Mouse (Mus musculus) left cerebral cortex, postnatal 14 days (tissue): ENCODE data around the gene Enc1. TPM values are rescaled to one million over a fixed set of nuclear protein-coding genes. Genes with fewer than 3 reads are reported as not detected.
"Not testable (repeated sequence)": the region's sequence is repeated elsewhere in the genome, so short reads cannot be mapped to it uniquely, and the experiment has no call there.

ENCODE experiments used
- DNase-seq, 2 experiments: peaks; one replicate each; pipeline ENCODE4 v3.0.0; 2021 to 2022; ENCODE audit warnings: low spot score in 2 of 2, mixed read lengths in 1 of 2
- intact Hi-C: fragments of 180-260 bp; cut with DNase I; formaldehyde crosslinking; loops from one replicate; pipeline ENCODE4 v1.15.1; 2025
- total RNA-seq, 2 experiments: library from RNA; stranded (reverse); gene quantifications; 2 replicates each; pipeline ENCODE4 v1.2.3; 2021

Enc1 gene
- total RNA-seq, 2 experiments from 2014 or later, result 482 to 522 TPM

- intact Hi-C loops, result loop anchor here (10.0 kb wide), 1 partner anchor 299 kb away; no protein-coding TSS in a partner anchor
- no peak for DNase-seq
These were observed 5.3 kb downstream of the Enc1 start for GRCm38 (mm10) chr13:97246217-97246616.

- no peak for DNase-seq
- intact Hi-C loops, result loop anchor here (10.0 kb wide), 1 partner anchor 297 kb away; no protein-coding TSS in a partner anchor
These were observed 6.8 kb downstream of the Enc1 start for GRCm38 (mm10) chr13:97247754-97248153.

- intact Hi-C loops, result loop anchor here (10.0 kb wide), 1 partner anchor 296 kb away; no protein-coding TSS in a partner anchor
- no peak for DNase-seq
These were observed 8.2 kb downstream of the Enc1 start for GRCm38 (mm10) chr13:97249051-97249461.

- intact Hi-C loops, result loop anchor here (5.0 to 10.0 kb wide), 2 partner anchors 143 to 295 kb away; no protein-coding TSS in a partner anchor
- DNase-seq, result no peak
These were observed 8.7 kb downstream of the Enc1 start for GRCm38 (mm10) chr13:97249507-97250078.

- no peak for DNase-seq
- intact Hi-C loops, result loop anchor here (5.0 kb wide), 1 partner anchor 142 kb away; no protein-coding TSS in a partner anchor
These were observed 9.2 kb downstream of the Enc1 start for GRCm38 (mm10) chr13:97250148-97250547.

- DNase-seq, result no peak
- intact Hi-C loops, result loop anchor here (5.0 kb wide), 1 partner anchor 142 kb away; no protein-coding TSS in a partner anchor
These were observed 9.9 kb downstream of the Enc1 start for GRCm38 (mm10) chr13:97250551-97251380.

- intact Hi-C loops, result loop anchor here (5.0 kb wide), 1 partner anchor 141 kb away; no protein-coding TSS in a partner anchor
- no peak for DNase-seq
These were observed 10.8 kb downstream of the Enc1 start for GRCm38 (mm10) chr13:97251736-97252135.

GRCm38 (mm10) chr13:97252469-97252868 is 11.6 kb downstream of the Enc1 start:
- intact Hi-C loops, result loop anchor here (5.0 kb wide), 1 partner anchor 140 kb away; no protein-coding TSS in a partner anchor
- no peak for DNase-seq

- intact Hi-C loops, result loop anchor here (5.0 kb wide), 1 partner anchor 139 kb away; no protein-coding TSS in a partner anchor
- no peak for DNase-seq
These were observed 12.6 kb downstream of the Enc1 start for GRCm38 (mm10) chr13:97253418-97253981.

- intact Hi-C loops, result loop anchor here (5.0 kb wide), 1 partner anchor 138 kb away; no protein-coding TSS in a partner anchor
- no peak for DNase-seq
These were observed 13.1 kb downstream of the Enc1 start for GRCm38 (mm10) chr13:97253994-97254393.

GRCm38 (mm10) chr13:97254564-97255164 is 13.8 kb downstream of the Enc1 start:
- DNase-seq, result no peak
- intact Hi-C loops, result loop anchor here (5.0 kb wide), 1 partner anchor 138 kb away; no protein-coding TSS in a partner anchor

GRCm38 (mm10) chr13:97255976-97256848 is 15.3 kb downstream of the Enc1 start:
- intact Hi-C loops, result no loop called here
- no peak for DNase-seq

GRCm38 (mm10) chr13:97256849-97257379 is 16.0 kb downstream of the Enc1 start:
- DNase-seq, result no peak
- intact Hi-C loops, result no loop called here

- intact Hi-C loops, result no loop called here
- no peak for DNase-seq
These were observed 18.4 kb downstream of the Enc1 start for GRCm38 (mm10) chr13:97259271-97259670.

GRCm38 (mm10) chr13:97260456-97261180 is 19.7 kb downstream of the Enc1 start:
- intact Hi-C loops, result no loop called here
- no peak for DNase-seq

GRCm38 (mm10) chr13:97261549-97261948 is 20.6 kb downstream of the Enc1 start:
- DNase-seq, result no peak
- intact Hi-C loops, result no loop called here

GRCm38 (mm10) chr13:97262676-97263075 is 21.8 kb downstream of the Enc1 start:
- no peak for DNase-seq
- intact Hi-C loops, result no loop called here

- intact Hi-C loops, DNase-seq: not testable (repeated sequence)
These were observed 24.6 kb downstream of the Enc1 start for GRCm38 (mm10) chr13:97265534-97265933.
